In genomic region chr19:41441911-41442607, GRCm38 (mm10) we compare ENCODE assay signal across 8 mouse cellular contexts. TPM values are rescaled to one million over a fixed set of nuclear protein-coding genes. Genes with fewer than 3 reads are reported as not detected.
DNase-seq lines count a peak whose midpoint lies in the region; ATAC-seq and TF ChIP-seq lines count a peak whose summit lies in the region.

No protein-coding gene starts in this region.

- DNase-seq in lung, postnatal 10 days = no peak
- no peak for DNase-seq in hindbrain, embryonic 14.5 days (ENCODE audit: low spot score)
- no peak for DNase-seq in gastrocnemius, postnatal 10 days
- DNase-seq in gastrocnemius, postnatal 4 days (ENCODE audit: low spot score in 2 of 2) = no peak
- no peak for DNase-seq in kidney, adult 2 months

- H3K9me3 ChIP-seq in lung, embryonic 15.5 days = no peaks in the 10 kb centered on the region
- H3K9me3 ChIP-seq in embryonic facial prominence, embryonic 13.5 days = no peaks in the 10 kb centered on the region
- no peaks in the 10 kb centered on the region for H3K9me3 ChIP-seq in hindbrain, embryonic 14.5 days (ENCODE audit: control insufficient read depth, low read length)
- no peaks in the 10 kb centered on the region for H3K9me3 ChIP-seq in midbrain, embryonic 13.5 days

- WGBS in lung, embryonic 15.5 days = 16% methylated on average over 20 of the region's 20 CpGs
- WGBS in embryonic facial prominence, embryonic 13.5 days = 23% methylated on average over 20 of the region's 20 CpGs
- WGBS in hindbrain, embryonic 14.5 days = 16% methylated on average over 20 of the region's 20 CpGs
- 18% methylated on average over 20 of the region's 20 CpGs for whole genome bisulfite sequencing in midbrain, embryonic 13.5 days
- 31% methylated on average over 20 of the region's 20 CpGs for WGBS in kidney, adult 2 months

- TF ChIP-seq POLR2A in kidney, adult 2 months (IDR thresholded peaks at IDR 0.05; ENCODE audit: low read depth, low read length) = no peak

- peak overlapping the region; percentile 27 for H3K4me3 ChIP-seq in lung, embryonic 15.5 days
- H3K4me3 ChIP-seq in embryonic facial prominence, embryonic 13.5 days = peak overlapping the region; percentile 34
- H3K4me3 ChIP-seq in hindbrain, embryonic 14.5 days (replicated peaks; ENCODE audit: low read length) = peak overlapping the region; percentile 13; the same call in 1 of the 2 replicates
- H3K4me3 ChIP-seq in midbrain, embryonic 13.5 days (replicated peaks) = peak overlapping the region; percentile 13; the same call in 1 of the 2 replicates
- H3K4me3 ChIP-seq in kidney, adult 2 months (ENCODE audit: insufficient read depth, low read depth, low read length) = no peak overlapping the region

- no peak overlapping the region for H3K27ac ChIP-seq in lung, embryonic 15.5 days
- no peak overlapping the region for H3K27ac ChIP-seq in embryonic facial prominence, embryonic 13.5 days
- H3K27ac ChIP-seq in hindbrain, embryonic 14.5 days = no peak overlapping the region
- no peak overlapping the region for H3K27ac ChIP-seq in midbrain, embryonic 13.5 days
- H3K27ac ChIP-seq in kidney, adult 2 months (ENCODE audit: insufficient read depth, low read depth, low read length) = no peak overlapping the region

- peak overlapping the region; percentile 54 for H3K4me2 ChIP-seq in lung, embryonic 15.5 days
- peak overlapping the region; percentile 56 for H3K4me2 ChIP-seq in embryonic facial prominence, embryonic 13.5 days
- peak overlapping the region; percentile 51 for H3K4me2 ChIP-seq in hindbrain, embryonic 14.5 days (replicated peaks)
- peak overlapping the region; percentile 41 for H3K4me2 ChIP-seq in midbrain, embryonic 13.5 days (replicated peaks)

- H3K9ac ChIP-seq in lung, embryonic 15.5 days = no peak overlapping the region
- H3K9ac ChIP-seq in embryonic facial prominence, embryonic 13.5 days = peak overlapping the region; percentile 17; the same call in 1 of the 2 replicates
- no peak overlapping the region for H3K9ac ChIP-seq in hindbrain, embryonic 14.5 days
- peak overlapping the region; percentile 15; the same call in 1 of the 2 replicates for H3K9ac ChIP-seq in midbrain, embryonic 13.5 days (replicated peaks)

- no peak for TF ChIP-seq CTCF in kidney, adult 2 months (conservative IDR thresholded peaks at IDR 0.05; ENCODE audit: insufficient read depth, insufficient read length, low read depth, low read length)

- peaks cover 8% of the 10 kb centered on the region; the same call in 1 of the 2 replicates for H3K27me3 ChIP-seq in lung, embryonic 15.5 days
- peaks cover 11% of the 10 kb centered on the region for H3K27me3 ChIP-seq in embryonic facial prominence, embryonic 13.5 days
- peaks cover 5% of the 10 kb centered on the region; the same call in 1 of the 2 replicates for H3K27me3 ChIP-seq in hindbrain, embryonic 14.5 days (ENCODE audit: control insufficient read depth, insufficient read depth, low read length)
- H3K27me3 ChIP-seq in midbrain, embryonic 13.5 days = peaks cover 12% of the 10 kb centered on the region
- H3K27me3 ChIP-seq in kidney, adult 2 months (replicated peaks; ENCODE audit: control insufficient read depth, insufficient read depth, low read length) = no peaks in the 10 kb centered on the region

- H3K4me1 ChIP-seq in lung, embryonic 15.5 days = 0 out of 2 replicates have a peak, but pooled peaks cover 7% of the 10 kb centered on the region
- no peaks in the 10 kb centered on the region for H3K4me1 ChIP-seq in embryonic facial prominence, embryonic 13.5 days
- H3K4me1 ChIP-seq in hindbrain, embryonic 14.5 days (replicated peaks; ENCODE audit: control insufficient read depth, insufficient read depth, low read length) = no peaks in the 10 kb centered on the region
- H3K4me1 ChIP-seq in midbrain, embryonic 13.5 days (replicated peaks) = peaks cover 9% of the 10 kb centered on the region
- H3K4me1 ChIP-seq in kidney, adult 2 months (ENCODE audit: control insufficient read depth, insufficient read depth, low read length) = no peaks in the 10 kb centered on the region

- ATAC-seq in lung, embryonic 15.5 days (ENCODE audit: borderline replicate concordance, extremely low read depth, low FRiP score, low TSS enrichment) = no peak
- ATAC-seq in embryonic facial prominence, embryonic 13.5 days (ENCODE audit: insufficient number of reproducible peaks, insufficient read depth, low FRiP score, low TSS enrichment, low read depth) = no peak
- no peak for ATAC-seq in hindbrain, embryonic 14.5 days (ENCODE audit: low FRiP score)
- no peak for ATAC-seq in midbrain, embryonic 13.5 days

- H3K36me3 ChIP-seq in lung, embryonic 15.5 days = no peaks in the 10 kb centered on the region
- no peaks in the 10 kb centered on the region for H3K36me3 ChIP-seq in embryonic facial prominence, embryonic 13.5 days
- no peaks in the 10 kb centered on the region for H3K36me3 ChIP-seq in hindbrain, embryonic 14.5 days (replicated peaks; ENCODE audit: control insufficient read depth, insufficient read depth)
- H3K36me3 ChIP-seq in midbrain, embryonic 13.5 days = no peaks in the 10 kb centered on the region
- no peaks in the 10 kb centered on the region for H3K36me3 ChIP-seq in kidney, adult 2 months (ENCODE audit: control insufficient read depth, insufficient read depth, low read length)

RNA-seq across cellular contexts. Expression of gene Lcor, which starts 40.4 kb away (rescaled TPM):
- polyA plus RNA-seq in lung, embryonic 15.5 days (2015; fragmentation: Nextera tagmentation; extraction: Ambion mirVana) = 11.7 and 12.5 TPM in 2 replicates
- polyA plus RNA-seq in embryonic facial prominence, embryonic 13.5 days (2015; fragmentation: Nextera tagmentation; extraction: Ambion mirVana) = 9.4 and 12.0 TPM in 2 replicates
- polyA plus RNA-seq in hindbrain, embryonic 14.5 days (2014; fragmentation: Nextera tagmentation; extraction: Ambion mirVana) = 16.0 and 17.8 TPM in 2 replicates
- polyA plus RNA-seq in midbrain, embryonic 13.5 days (2015; fragmentation: Nextera tagmentation; extraction: Ambion mirVana) = 36.5 and 36.6 TPM in 2 replicates
- 10 to 100 TPM; 14.9 to 20.0 TPM for total RNA-seq in gastrocnemius, postnatal 10 days (2021)
- 10 to 100 TPM; 21.7 to 23.8 TPM for total RNA-seq in gastrocnemius, postnatal 4 days (2021)
- polyA plus RNA-seq in kidney, adult 2 months (2012; rRNA removed) = 2.7 and 3.2 TPM in 2 replicates

RNA-seq across cellular contexts. Expression of gene Pik3ap1, which starts 57.2 kb away (rescaled TPM):
- 2.8 and 2.9 TPM in 2 replicates for polyA plus RNA-seq in lung, embryonic 15.5 days (2015; fragmentation: Nextera tagmentation; extraction: Ambion mirVana)
- 1.8 and 1.9 TPM in 2 replicates for polyA plus RNA-seq in embryonic facial prominence, embryonic 13.5 days (2015; fragmentation: Nextera tagmentation; extraction: Ambion mirVana)
- polyA plus RNA-seq in hindbrain, embryonic 14.5 days (2014; fragmentation: Nextera tagmentation; extraction: Ambion mirVana) = 1.7 and 2.2 TPM in 2 replicates
- polyA plus RNA-seq in midbrain, embryonic 13.5 days (2015; fragmentation: Nextera tagmentation; extraction: Ambion mirVana) = 1.4 and 1.9 TPM in 2 replicates
- total RNA-seq in gastrocnemius, postnatal 10 days (2021) = 1 to 10 TPM in 1 of 2 experiments, under 1 TPM in 1; 0.87 to 2.7 TPM
- 1 to 10 TPM; 2.5 to 2.8 TPM for total RNA-seq in gastrocnemius, postnatal 4 days (2021)
- 1.3 and 2.9 TPM in 2 replicates for polyA plus RNA-seq in kidney, adult 2 months (2012; rRNA removed)

Comparison
In these comparisons a context has a peak if more than half of its experiments do, and no peak if none do; other contexts are left out.
1. H3K9ac ChIP-seq: peak in embryonic facial prominence, embryonic 13.5 days (single experiment) and midbrain, embryonic 13.5 days (single experiment); none in lung, embryonic 15.5 days (single experiment) and hindbrain, embryonic 14.5 days (single experiment).
2. Peak in every context shown above with its lines, with median percentiles within 50 percentile points of each other: H3K4me2 ChIP-seq.